Mouse (Mus musculus) testis, adult 2 months (tissue): ENCODE measurements around the gene Rims4. TPM values are rescaled to one million over a fixed set of nuclear protein-coding genes. Genes with fewer than 3 reads are reported as not detected.

Experiments
- H3K27ac ChIP-seq: fragments of 200-500 bp; 2 replicates; pipeline ENCODE4 v1.5.1; 2012; ENCODE audit warnings: low read depth, low read length; ENCODE audit not compliant: control insufficient read depth, insufficient read depth
- H3K27me3 ChIP-seq: fragments of 200-500 bp; 2 replicates; pipeline ENCODE4 v1.6.1; 2012; ENCODE audit warnings: mild to moderate bottlenecking, low read length, moderate library complexity; ENCODE audit not compliant: control insufficient read depth, insufficient read depth
- H3K36me3 ChIP-seq: fragments of 200-500 bp; 2 replicates; pipeline ENCODE4 v1.6.1; 2012; ENCODE audit warnings: mild to moderate bottlenecking, low read length; ENCODE audit not compliant: control insufficient read depth, insufficient read depth
- H3K4me1 ChIP-seq: fragments of 200-500 bp; 2 replicates; pipeline ENCODE4 v1.6.1; 2012; ENCODE audit warnings: low read length; ENCODE audit not compliant: control insufficient read depth, insufficient read depth
- H3K4me3 ChIP-seq: fragments of 200-500 bp; 2 replicates; pipeline ENCODE4 v1.5.1; 2012; ENCODE audit warnings: low read depth, mild to moderate bottlenecking, low read length, moderate library complexity, mixed read lengths; ENCODE audit not compliant: control insufficient read depth
- CTCF ChIP-seq: fragments of 200-500 bp; IDR thresholded peaks from 2 replicates; pipeline ENCODE4 v1.5.1; 2012; ENCODE audit warnings: low read depth, mild to moderate bottlenecking, inconsistent platforms, low read length, moderate library complexity; ENCODE audit not compliant: control insufficient read depth, insufficient read depth, insufficient replicate concordance
- POLR2A ChIP-seq: fragments of 200-500 bp; IDR thresholded peaks from 2 replicates; pipeline ENCODE4 v1.6.1; 2012; ENCODE audit warnings: low read depth, mild to moderate bottlenecking, inconsistent platforms, low read length, moderate library complexity; ENCODE audit not compliant: control insufficient read depth
- polyA plus RNA-seq: library from polyadenylated mRNA; depleted of rRNA; stranded (reverse); fragments of >200 nt; gene quantifications from 2 replicates; pipeline ENCODE4 v1.2.3, GENCODE M21; 2012

The Rims4 gene
- polyA plus RNA-seq, 1 experiment: 1.5 TPM

- Histone ChIP-seq H3K4me3 (no peak overlapping the region), H3K27ac (no peak overlapping the region), H3K27me3 (no peaks in the 10 kb centered on the region), H3K4me1 (no peaks in the 10 kb centered on the region), H3K36me3 (no peaks in the 10 kb centered on the region)
- no peak for TF ChIP-seq POLR2A
- 0 out of 2 replicates have a peak, but pooled peaks have one; percentile 5 for TF ChIP-seq CTCF
Observed at GRCm38 (mm10) chr2:163897026-163897425, 21.5 kb downstream of the Rims4 start.

DNA sequence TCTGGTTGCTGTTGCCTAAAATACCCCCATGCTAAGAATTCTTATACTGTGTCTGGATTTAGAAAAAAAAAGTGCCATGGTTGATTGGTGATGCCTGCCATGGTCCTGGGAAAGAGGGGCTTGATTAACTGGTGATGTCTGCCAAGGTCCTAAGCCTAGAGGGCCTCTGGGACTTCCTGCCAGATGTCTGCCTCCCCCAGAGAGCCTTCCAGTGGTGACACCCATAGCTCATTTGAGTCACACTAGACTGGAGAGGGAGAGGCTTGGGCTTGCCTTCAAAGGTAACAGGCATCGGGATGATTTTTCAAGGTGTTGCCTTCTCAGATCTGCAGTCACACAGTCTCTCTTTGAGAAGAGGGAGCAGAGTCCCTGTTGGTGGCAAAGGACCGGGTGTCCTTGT, 23.3 kb downstream of the Rims4 start:
- TF ChIP-seq POLR2A (no peak), CTCF (no peak)
- H3K4me3 ChIP-seq: no peak overlapping the region
- H3K27me3 ChIP-seq: no peaks in the 10 kb centered on the region

GRCm38 (mm10) chr2:163893446-163894370, 24.8 kb downstream of the Rims4 start:
- Histone ChIP-seq H3K27me3 (no peaks in the 10 kb centered on the region), H3K4me1 (no peaks in the 10 kb centered on the region), H3K4me3 (no peak overlapping the region), H3K36me3 (no peaks in the 10 kb centered on the region), H3K27ac (no peak overlapping the region)
- TF ChIP-seq CTCF (no peak), POLR2A (no peak)

More for the DNA sequence above, 23.3 kb downstream of the Rims4 start:
- Histone ChIP-seq H3K36me3 (no peaks in the 10 kb centered on the region), H3K27ac (no peak overlapping the region), H3K4me1 (no peaks in the 10 kb centered on the region)

DNA sequence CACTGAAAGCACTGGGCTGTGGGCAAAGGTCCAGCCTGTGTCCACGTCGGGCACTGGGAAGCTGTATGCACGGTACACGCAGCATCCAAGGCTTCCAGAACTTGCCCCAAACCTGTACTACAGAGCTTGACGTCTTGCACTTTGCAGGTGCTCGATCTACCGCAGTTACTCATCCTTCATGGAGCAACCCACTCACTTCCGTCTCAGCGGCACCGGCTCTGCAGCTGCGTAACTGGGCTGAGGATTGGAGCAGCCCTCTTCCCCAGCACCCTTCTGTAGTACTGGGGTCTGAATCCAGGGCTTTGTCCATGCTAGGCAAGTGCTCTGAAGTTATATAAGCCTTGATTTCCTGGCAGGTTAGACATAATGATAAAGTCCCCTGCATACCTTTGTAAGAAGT, 27.2 kb downstream of the Rims4 start:
- no peaks in the 10 kb centered on the region for H3K36me3 ChIP-seq
- TF ChIP-seq CTCF: no peak
- TF ChIP-seq POLR2A: no peak
- no peaks in the 10 kb centered on the region for H3K4me1 ChIP-seq
- H3K4me3 ChIP-seq: no peak overlapping the region
- no peak overlapping the region for H3K27ac ChIP-seq
- no peaks in the 10 kb centered on the region for H3K27me3 ChIP-seq

DNA sequence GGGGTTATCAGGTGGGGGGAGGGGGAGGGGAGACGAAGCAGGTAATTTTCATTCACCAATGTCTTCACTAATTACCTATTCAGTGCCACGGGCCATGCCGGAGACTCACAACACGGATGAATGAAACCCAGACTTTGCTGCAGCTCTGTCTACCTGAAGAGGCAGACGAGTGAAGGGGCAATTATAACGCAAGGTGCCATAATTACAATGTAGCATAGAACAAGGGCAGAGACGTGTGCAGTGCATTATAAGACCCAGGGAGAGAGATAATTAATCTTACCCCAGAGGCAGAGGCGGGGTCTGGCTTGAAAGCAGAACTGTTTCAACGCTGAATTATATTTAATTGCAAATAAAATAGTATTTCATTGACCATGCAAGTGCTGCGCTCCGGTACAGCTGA, 27.9 kb downstream of the Rims4 start:
- Histone ChIP-seq H3K27me3 (no peaks in the 10 kb centered on the region), H3K4me3 (no peak overlapping the region), H3K27ac (no peak overlapping the region), H3K4me1 (no peaks in the 10 kb centered on the region), H3K36me3 (no peaks in the 10 kb centered on the region)
- TF ChIP-seq CTCF (no peak), POLR2A (no peak)

- no peaks in the 10 kb centered on the region for H3K36me3 ChIP-seq
- no peak overlapping the region for H3K27ac ChIP-seq
- TF ChIP-seq POLR2A: no peak
- no peak for TF ChIP-seq CTCF
- H3K4me1 ChIP-seq: no peaks in the 10 kb centered on the region
- H3K27me3 ChIP-seq: no peaks in the 10 kb centered on the region
- H3K4me3 ChIP-seq: no peak overlapping the region
Observed at GRCm38 (mm10) chr2:163889411-163889810, 29.1 kb downstream of the Rims4 start.

DNA sequence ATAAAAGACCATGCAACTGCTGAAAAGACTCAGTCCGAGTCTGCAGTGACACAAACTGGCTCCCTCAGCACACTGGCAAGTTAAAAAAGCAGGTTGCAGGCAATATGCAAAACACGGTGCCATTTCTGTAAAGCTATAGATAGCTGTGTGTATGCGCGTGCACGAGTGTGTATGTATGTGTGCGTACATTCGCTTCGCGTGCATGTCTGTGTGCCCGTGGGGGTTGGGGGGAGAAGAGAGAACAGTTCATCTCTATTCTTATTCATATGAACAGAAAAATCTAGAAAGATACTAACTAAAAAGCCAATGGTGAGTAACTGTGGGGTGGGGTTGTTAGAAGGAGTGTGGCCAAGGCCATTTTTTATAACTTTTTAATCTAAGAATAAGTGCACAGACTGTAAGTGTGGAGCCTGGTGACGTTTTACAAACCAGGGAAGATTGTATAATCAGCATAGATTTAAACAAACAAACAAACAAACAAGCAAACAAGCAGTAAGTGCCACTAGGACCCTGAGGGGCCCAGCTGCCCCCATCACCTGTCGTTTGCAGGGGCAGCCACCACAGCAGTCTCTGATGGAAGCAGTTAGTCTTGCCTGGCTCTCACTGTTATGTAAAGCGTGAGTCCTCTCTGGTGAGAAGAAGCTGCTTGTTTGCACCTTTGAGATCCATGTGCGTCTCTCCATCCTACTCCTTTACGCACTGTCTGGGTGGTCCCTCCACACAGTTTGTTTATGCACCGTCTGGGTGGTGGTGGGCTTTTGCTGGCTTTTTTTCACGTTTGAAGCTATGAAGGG, 35.4 kb downstream of the Rims4 start:
- H3K27me3 ChIP-seq: no peaks in the 10 kb centered on the region
- H3K36me3 ChIP-seq: no peaks in the 10 kb centered on the region
- H3K4me3 ChIP-seq: no peak overlapping the region

More for the DNA sequence above, 35.4 kb downstream of the Rims4 start:
- Histone ChIP-seq H3K4me1 (no peaks in the 10 kb centered on the region), H3K27ac (no peak overlapping the region)
- no peak for TF ChIP-seq CTCF
- TF ChIP-seq POLR2A: no peak
